Mouse (Mus musculus) left cerebral cortex, postnatal 25 days (tissue): ENCODE measurements at regions not wholly inside any gene's neighbourhood (a gene's known extent, or its start where the extent isn't known, plus 50 kb on each side); places are given as distances from the start of the nearest gene placed in this dataset.

Experiments used
- DNase-seq, 2 experiments: peaks; one replicate each; pipeline ENCODE4 v3.0.0; 2022; ENCODE audit warnings: low spot score in 2 of 2, mixed read lengths in 1 of 2
- intact Hi-C: fragments of 180-260 bp; cut with DNase I; formaldehyde crosslinking; loops from one replicate; pipeline ENCODE4 v1.15.1; 2025
- microRNA-seq, 2 experiments: library from miRNA; unstranded; fragments of <30 nt; microRNA quantifications; one replicate each; pipeline ENCODE4 v1.2.0; 2022

DNA sequence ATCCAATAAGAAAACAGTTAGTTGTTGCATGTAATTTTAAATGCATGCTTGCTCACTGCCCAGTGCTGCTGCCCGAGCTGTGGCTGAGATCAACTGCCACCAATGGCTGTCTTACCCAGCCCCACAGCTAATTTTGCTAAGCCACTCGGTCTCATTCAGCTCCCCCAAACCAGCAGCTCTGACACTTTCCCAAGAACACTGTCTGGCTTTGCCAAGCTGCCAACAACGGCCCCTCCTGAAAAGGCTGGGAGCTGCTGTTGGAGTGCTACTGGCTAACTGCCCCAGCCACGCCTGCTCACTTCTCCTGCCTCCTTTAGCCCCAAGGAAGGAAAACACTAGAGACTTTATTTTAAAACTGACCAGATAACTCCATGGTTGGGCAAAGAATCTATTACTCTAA is 1227.1 kb downstream of the A830018L16Rik start:
- DNase-seq: peak in 1 of 2 experiments; percentile 10
- intact Hi-C loops: no loop called here

Small RNAs in the stretch of these regions (microRNA-seq; reads per million reads assigned to microRNA genes)
- 0 reads per million in 2 experiments for gene Mir6341
